In the genomic region with DNA sequence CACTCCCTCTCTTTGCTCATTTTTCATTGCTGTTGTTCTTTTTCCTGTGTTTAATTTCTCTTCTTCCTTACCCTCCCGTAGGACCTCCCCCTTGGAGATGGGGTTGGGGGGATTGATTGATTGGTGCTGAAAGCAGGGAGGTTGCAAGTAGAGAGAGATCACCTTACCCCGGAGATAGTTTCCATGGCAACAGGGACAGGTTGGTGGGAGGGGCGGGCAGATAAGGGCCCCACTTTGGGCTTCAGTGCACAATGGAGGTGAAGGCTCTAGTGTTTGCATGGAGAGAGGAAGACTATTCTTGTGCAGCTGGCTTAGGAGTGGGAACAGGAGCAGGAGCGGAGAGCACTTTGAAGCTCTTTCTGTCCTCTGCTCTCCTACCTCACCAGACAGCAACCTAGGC, we compare ENCODE assay signal across 25 mouse cellular contexts.
A peak's percentile ranks its signal among the peaks of the same experiment; 100 is the strongest.
DNase-seq lines count a peak whose midpoint lies in the region; ATAC-seq and TF ChIP-seq lines count a peak whose summit lies in the region.
"Had no signal": no experiment of that assay in that cellular context is flagged by ENCODE, and none has a peak within 500 bp of the region (broad histone marks: within the 10 kb centered on the region; RNA-seq: fewer than 3 reads in every experiment).

No protein-coding gene starts in this region.

- H3K4me2 ChIP-seq in kidney, embryonic 14.5 days (replicated peaks; ENCODE audit: low read depth, low read length), result no peak overlapping the region; the same call in 1 of the 2 replicates
- H3K4me2 ChIP-seq in stomach, embryonic 14.5 days (replicated peaks; ENCODE audit: low read depth, low read length), result no peak overlapping the region
- no peak overlapping the region for H3K4me2 ChIP-seq in stomach, postnatal 0 days (replicated peaks; ENCODE audit: low read depth)
- H3K4me2 ChIP-seq: heart, embryonic 11.5 days; limb, embryonic 12.5 days; midbrain, embryonic 11.5 days; neural tube, embryonic 15.5 days had no signal

- H3K36me3 ChIP-seq in kidney, embryonic 14.5 days (ENCODE audit: control insufficient read depth, insufficient read depth, low read length), result no peaks in the 10 kb centered on the region
- no peaks in the 10 kb centered on the region for H3K36me3 ChIP-seq in stomach, embryonic 14.5 days (ENCODE audit: control insufficient read depth, insufficient read depth, low read length)
- H3K36me3 ChIP-seq in stomach, postnatal 0 days (ENCODE audit: control insufficient read depth, insufficient read depth, low read length), result no peaks in the 10 kb centered on the region
- H3K36me3 ChIP-seq: limb, embryonic 12.5 days; neural tube, embryonic 15.5 days had no signal

- H3K27ac ChIP-seq in kidney, embryonic 14.5 days (ENCODE audit: low read depth, low read length), result no peak overlapping the region
- H3K27ac ChIP-seq in stomach, embryonic 14.5 days (ENCODE audit: low read length), result no peak overlapping the region
- no peak overlapping the region for H3K27ac ChIP-seq in stomach, postnatal 0 days (replicated peaks)
- no peak overlapping the region for H3K27ac ChIP-seq in left cerebral cortex, adult 2 months
- H3K27ac ChIP-seq: hindbrain, postnatal 0 days; limb, embryonic 12.5 days; liver, embryonic 14.5 days; neural tube, embryonic 15.5 days had no signal

- no peak overlapping the region for H3K4me3 ChIP-seq in kidney, embryonic 14.5 days (ENCODE audit: low read length)
- H3K4me3 ChIP-seq in stomach, embryonic 14.5 days (ENCODE audit: low read depth, low read length), result no peak overlapping the region
- H3K4me3 ChIP-seq in stomach, postnatal 0 days (ENCODE audit: low read depth, low read length), result no peak overlapping the region
- H3K4me3 ChIP-seq in left cerebral cortex, adult 2 months, result no peak overlapping the region
- H3K4me3 ChIP-seq: erythroblast, embryonic 14.5 days; limb, embryonic 12.5 days; neural tube, embryonic 15.5 days had no signal

- no peak for DNase-seq in kidney, adult 8-10 months
- DNase-seq in stomach, postnatal 0 days (ENCODE audit: low spot score), result no peak
- peak; percentile 34 for DNase-seq in embryo, embryonic 11 days
- DNase-seq in left cerebral cortex, adult 2 months (ENCODE audit: extremely low spot score in 1 of 2, low spot score in 2 of 2), result no peak
- DNase-seq in MN1 (ENCODE audit: low spot score), result no peak
- DNase-seq: adrenal gland, postnatal 25 days; cerebellum, adult 11-12 months; cerebellum, postnatal 14 days; gastrocnemius, postnatal 36 days; kidney, adult 11 months; kidney, postnatal 4 days; right cerebral cortex, postnatal 25 days; thymus, postnatal 14 days had no signal

- intact Hi-C loops in left cerebral cortex, adult 2 months (cut with DNase I), result no loop called here

- no peaks in the 10 kb centered on the region for H3K9me3 ChIP-seq in kidney, embryonic 14.5 days (ENCODE audit: control insufficient read depth, low read length)
- H3K9me3 ChIP-seq in stomach, embryonic 14.5 days (ENCODE audit: control insufficient read depth, low read depth, low read length), result no peaks in the 10 kb centered on the region
- H3K9me3 ChIP-seq in stomach, postnatal 0 days (ENCODE audit: control insufficient read depth, low read length), result no peaks in the 10 kb centered on the region
- H3K9me3 ChIP-seq: limb, embryonic 12.5 days; neural tube, embryonic 15.5 days had no signal

- no peak overlapping the region for H3K9ac ChIP-seq in kidney, embryonic 14.5 days (ENCODE audit: low read depth, low read length)
- H3K9ac ChIP-seq in stomach, embryonic 14.5 days (replicated peaks; ENCODE audit: low read depth, low read length), result no peak overlapping the region
- H3K9ac ChIP-seq in stomach, postnatal 0 days (ENCODE audit: low read length), result no peak overlapping the region
- H3K9ac ChIP-seq: limb, embryonic 12.5 days; liver, embryonic 14.5 days; neural tube, embryonic 15.5 days had no signal

- peaks cover 10% of the 10 kb centered on the region for H3K4me1 ChIP-seq in kidney, embryonic 14.5 days (ENCODE audit: control insufficient read depth, insufficient read depth, low read length)
- H3K4me1 ChIP-seq in stomach, embryonic 14.5 days (ENCODE audit: control insufficient read depth, insufficient read depth, low read length), result no peaks in the 10 kb centered on the region
- no peaks in the 10 kb centered on the region for H3K4me1 ChIP-seq in stomach, postnatal 0 days (replicated peaks; ENCODE audit: control insufficient read depth, insufficient read depth)
- H3K4me1 ChIP-seq: neural tube, embryonic 15.5 days had no signal

- no peaks in the 10 kb centered on the region for H3K27me3 ChIP-seq in kidney, embryonic 14.5 days (ENCODE audit: control insufficient read depth, insufficient read depth, low read length)
- H3K27me3 ChIP-seq in stomach, embryonic 14.5 days (ENCODE audit: control insufficient read depth, insufficient read depth, low read length), result no peaks in the 10 kb centered on the region
- no peaks in the 10 kb centered on the region for H3K27me3 ChIP-seq in stomach, postnatal 0 days (ENCODE audit: control insufficient read depth, insufficient read depth, low read length)
- H3K27me3 ChIP-seq: neural tube, embryonic 15.5 days had no signal

- no peak for TF ChIP-seq CTCF in stomach, postnatal 0 days (IDR thresholded peaks at IDR 0.05; ENCODE audit: low read depth)
- no peak for TF ChIP-seq CTCF in left cerebral cortex, adult 2 months (IDR thresholded peaks at IDR 0.05)

- WGBS in kidney, embryonic 14.5 days, result 50% methylated on average over 4 of the region's 4 CpGs
- 48% methylated on average over 4 of the region's 4 CpGs for WGBS in stomach, embryonic 14.5 days
- WGBS in stomach, postnatal 0 days, result 35% methylated on average over 4 of the region's 4 CpGs

- TF ChIP-seq EP300 in stomach, postnatal 0 days (optimal IDR thresholded peaks at IDR 0.05), result no peak

- ATAC-seq in kidney, embryonic 14.5 days (ENCODE audit: low FRiP score, low TSS enrichment), result peak; percentile 70
- 0 out of 2 replicates have a peak, but pooled peaks have one; percentile 68 for ATAC-seq in stomach, embryonic 14.5 days (ENCODE audit: insufficient number of reproducible peaks, insufficient read depth, low FRiP score, low read depth)
- ATAC-seq in stomach, postnatal 0 days (ENCODE audit: low FRiP score, low TSS enrichment), result no peak
- ATAC-seq: forebrain, embryonic 14.5 days; hindbrain, postnatal 0 days; lung, postnatal 0 days; Patski had no signal
